Mouse (Mus musculus) stomach, embryonic 16.5 days (tissue): ENCODE measurements around the gene Trim66. TPM values are rescaled to one million over a fixed set of nuclear protein-coding genes. Genes with fewer than 3 reads are reported as not detected.

ENCODE experiments used
- ATAC-seq: fragments of 200-750 bp; cut with Nextera tagmentation; 2 replicates; pipeline ENCODE4 v1.8.0; 2017; ENCODE audit warnings: moderate number of reproducible peaks, moderate TSS enrichment; ENCODE audit not compliant: insufficient read depth, low FRiP score
- H3K27ac ChIP-seq: fragments of 300-500 bp; sonication (generic); 2 replicates; pipeline ENCODE4 v1.5.1; 2014; ENCODE audit warnings: low read length
- H3K27me3 ChIP-seq: fragments of 300-500 bp; sonication (generic); 2 replicates; pipeline ENCODE4 v1.6.1; 2014; ENCODE audit warnings: low read length, control low read depth, mixed read lengths; ENCODE audit not compliant: control insufficient read depth, insufficient read depth
- H3K36me3 ChIP-seq: fragments of 300-500 bp; sonication (generic); 2 replicates; pipeline ENCODE4 v1.6.1; 2014; ENCODE audit warnings: low read length; ENCODE audit not compliant: control insufficient read depth, insufficient read depth
- H3K4me1 ChIP-seq: fragments of 300-500 bp; sonication (generic); 2 replicates; pipeline ENCODE4 v1.6.1; 2014; ENCODE audit warnings: low read length, control low read depth, mixed read lengths; ENCODE audit not compliant: control insufficient read depth, insufficient read depth
- H3K4me2 ChIP-seq: fragments of 300-500 bp; sonication (generic); 2 replicates; pipeline ENCODE4 v1.6.1; 2014; ENCODE audit warnings: low read depth, low read length, mixed read lengths
- H3K4me3 ChIP-seq: fragments of 300-500 bp; sonication (generic); replicated peaks from 2 replicates; pipeline ENCODE4 v1.5.1; 2014; ENCODE audit warnings: mild to moderate bottlenecking, low read length
- H3K9ac ChIP-seq: fragments of 300-500 bp; sonication (generic); 2 replicates; pipeline ENCODE4 v1.6.1; 2014; ENCODE audit warnings: low read length
- H3K9me3 ChIP-seq: fragments of 300-500 bp; sonication (generic); replicated peaks from 2 replicates; pipeline ENCODE4 v1.6.1; 2016; ENCODE audit warnings: low read length, control low read depth; ENCODE audit not compliant: control insufficient read depth
- WGBS: fragments of 180-500 bp; shearing (Covaris S2); extraction: QIAGEN DNeasy Blood & Tissue Kit; methylation state at CpG from one replicate; pipeline ENCODE4 v1.1.7; 2014; 5-methylcytosine and 5-hydroxymethylcytosine counted together
- microRNA-seq: library from miRNA; unstranded; fragments of <30 nt; microRNA quantifications from one replicate; pipeline ENCODE4, GENCODE M21; 2016
- polyA plus RNA-seq: library from polyadenylated mRNA; unstranded; fragments of >200 nt; fragmentation: Nextera tagmentation; extraction: Ambion mirVana; gene quantifications from 2 replicates; pipeline ENCODE4 v1.2.1, GENCODE M21; 2015

Gene Trim66
- polyA plus RNA-seq, 1 experiment from 2014 or later: 0.09 TPM

DNA sequence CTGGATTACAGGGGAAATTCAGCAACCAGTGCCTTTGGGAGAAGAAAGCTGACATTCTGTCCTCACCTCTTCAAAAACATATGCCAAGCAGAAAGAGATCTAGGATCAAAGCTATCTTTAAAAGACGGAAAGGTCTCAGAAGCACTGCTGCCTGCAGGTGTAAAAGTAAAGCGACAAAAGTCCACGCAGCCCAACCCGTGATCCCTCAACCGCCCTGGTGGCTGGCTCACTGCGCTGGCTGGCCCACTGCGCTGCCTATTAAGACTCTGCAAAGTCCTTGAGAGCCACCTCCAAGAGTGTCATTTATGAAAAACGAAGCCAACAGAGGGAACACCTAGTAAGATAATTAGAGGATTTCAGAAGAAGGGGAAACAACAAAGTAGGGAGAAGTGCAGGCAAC lies 85.1 kb downstream of the Trim66 start:
- no peaks in the 10 kb centered on the region for H3K27me3 ChIP-seq
- H3K9me3 ChIP-seq: no peaks in the 10 kb centered on the region
- no peak for ATAC-seq
- no peak overlapping the region for H3K9ac ChIP-seq
- H3K4me1 ChIP-seq: no peaks in the 10 kb centered on the region
- no peak overlapping the region for H3K27ac ChIP-seq
- H3K4me2 ChIP-seq: no peak overlapping the region
- no peak overlapping the region for H3K4me3 ChIP-seq
- no peaks in the 10 kb centered on the region for H3K36me3 ChIP-seq
- 73% methylated on average over 8 of the region's 8 CpGs for WGBS

DNA sequence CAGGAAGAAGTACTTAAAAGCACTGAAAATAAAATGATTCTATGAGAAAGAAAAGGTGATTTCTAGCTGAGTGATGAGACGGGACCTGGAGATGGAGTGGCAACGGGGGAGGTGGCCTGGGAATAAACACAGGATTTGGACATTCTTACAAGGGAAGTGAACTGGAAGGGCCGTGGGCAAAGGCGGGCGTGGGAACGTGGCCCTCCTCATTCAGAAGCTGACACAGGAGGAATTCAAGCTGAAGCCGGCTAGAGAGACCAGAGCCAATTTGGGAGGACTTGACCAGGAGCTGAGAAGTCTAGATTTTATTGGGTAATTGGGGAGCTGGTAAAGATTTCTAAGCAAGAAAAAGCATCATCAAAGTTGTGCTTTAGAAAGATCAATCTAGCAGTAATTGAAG lies 102.4 kb downstream of the Trim66 start:
- Histone ChIP-seq H3K4me2 (no peak overlapping the region), H3K27me3 (no peaks in the 10 kb centered on the region), H3K27ac (no peak overlapping the region), H3K4me3 (no peak overlapping the region), H3K36me3 (no peaks in the 10 kb centered on the region), H3K4me1 (no peaks in the 10 kb centered on the region), H3K9ac (no peak overlapping the region), H3K9me3 (no peaks in the 10 kb centered on the region)
- ATAC-seq: no peak
- 55% methylated on average over 7 of the region's 7 CpGs for WGBS

GRCm38 (mm10) chr7:109399299-109399698 lies 108.6 kb downstream of the Trim66 start:
- H3K27me3 ChIP-seq: no peaks in the 10 kb centered on the region
- H3K4me1 ChIP-seq: no peaks in the 10 kb centered on the region
- no peak overlapping the region for H3K4me3 ChIP-seq
- no peaks in the 10 kb centered on the region for H3K36me3 ChIP-seq
- H3K9ac ChIP-seq: no peak overlapping the region
- no peak overlapping the region for H3K27ac ChIP-seq
- no peak overlapping the region for H3K4me2 ChIP-seq
- H3K9me3 ChIP-seq: no peaks in the 10 kb centered on the region
- no peak for ATAC-seq
- 51% methylated on average over 3 of the region's 3 CpGs for WGBS

Small RNAs within 50 kb of the gene (microRNA-seq; reads per million reads assigned to microRNA genes)
- gene Gm47284: 0.50 reads per million

Other genes with a start within 250 kb of the Trim66 start
- 0.65 and 0.66 TPM in 2 replicates for gene Stk33, start 69.1 kb downstream of the Trim66 start, polyA plus RNA-seq
- gene Rpl27a, start 11.0 kb upstream of the Trim66 start, polyA plus RNA-seq: 109 and 128 TPM in 2 replicates
- gene St5, start 195.5 kb upstream of the Trim66 start, polyA plus RNA-seq: 64.0 and 68.3 TPM in 2 replicates
- 42.5 and 42.7 TPM in 2 replicates for gene Akip1, start 195.6 kb upstream of the Trim66 start, polyA plus RNA-seq
- 0.23 and 0.45 TPM in 2 replicates for gene BC051019, start 215.7 kb upstream of the Trim66 start, polyA plus RNA-seq
- 0.21 TPM in 1 of 2 replicates, not detected in the other for gene Ascl3, start 223.6 kb upstream of the Trim66 start, polyA plus RNA-seq
- 78.6 and 84.0 TPM in 2 replicates for gene Tmem9b, start 244.7 kb upstream of the Trim66 start, polyA plus RNA-seq